Mouse (Mus musculus) cortical plate, adult 2 months (tissue): ENCODE measurements around the gene Coro2b.

Experiments
- CTCF ChIP-seq: fragments of 200-500 bp; IDR thresholded peaks from 2 replicates; pipeline ENCODE4 v1.5.1; 2011; ENCODE audit warnings: mild to moderate bottlenecking, control low read depth, low read length; ENCODE audit not compliant: insufficient read depth; ENCODE audit errors: extremely low read depth
- POLR2A ChIP-seq: fragments of 200-500 bp; IDR thresholded peaks from 2 replicates; pipeline ENCODE4 v1.6.1; 2011; ENCODE audit warnings: mild to moderate bottlenecking, low read length, control low read depth; ENCODE audit not compliant: insufficient read depth; ENCODE audit errors: extremely low read depth

DNA sequence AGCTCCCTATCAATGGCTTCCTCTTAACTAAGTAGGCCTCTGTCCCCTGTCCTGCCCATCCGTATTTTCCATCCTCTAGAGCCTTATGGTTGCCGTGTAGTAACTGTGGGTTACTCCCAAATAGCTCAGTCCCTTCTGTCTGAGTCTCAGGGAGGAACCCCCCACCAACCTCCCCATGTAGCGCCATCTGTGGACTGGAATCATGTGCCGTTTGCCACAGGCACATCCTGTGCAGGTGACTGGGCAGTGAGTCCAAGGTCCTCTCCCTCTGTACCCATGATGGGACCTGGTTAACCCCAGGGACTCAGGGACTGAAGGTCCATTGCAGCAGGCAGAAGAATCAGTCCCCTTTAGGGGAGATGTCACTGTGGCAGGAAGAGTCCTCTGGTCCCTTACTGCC lies 106.1 kb downstream of the Coro2b start:
- TF ChIP-seq CTCF (no peak), POLR2A (no peak)
